Mouse (Mus musculus) G1E-ER4 (cell line): ENCODE measurements around the gene Gm20388. TPM values are rescaled to one million over a fixed set of nuclear protein-coding genes. Genes with fewer than 3 reads are reported as not detected.

Experiments
- GATA1 ChIP-seq: IDR thresholded peaks from one replicate; pipeline ENCODE4 v1.8.0; 2012; ENCODE audit warnings: low read length, inconsistent platforms
- polyA plus RNA-seq: library from polyadenylated mRNA; stranded (reverse); fragments of >175 nt; gene quantifications from 2 replicates; pipeline ENCODE4 v1.2.3, GENCODE M21; 2012

Gm20388 gene
- polyA plus RNA-seq, 1 experiment = not detected

DNA sequence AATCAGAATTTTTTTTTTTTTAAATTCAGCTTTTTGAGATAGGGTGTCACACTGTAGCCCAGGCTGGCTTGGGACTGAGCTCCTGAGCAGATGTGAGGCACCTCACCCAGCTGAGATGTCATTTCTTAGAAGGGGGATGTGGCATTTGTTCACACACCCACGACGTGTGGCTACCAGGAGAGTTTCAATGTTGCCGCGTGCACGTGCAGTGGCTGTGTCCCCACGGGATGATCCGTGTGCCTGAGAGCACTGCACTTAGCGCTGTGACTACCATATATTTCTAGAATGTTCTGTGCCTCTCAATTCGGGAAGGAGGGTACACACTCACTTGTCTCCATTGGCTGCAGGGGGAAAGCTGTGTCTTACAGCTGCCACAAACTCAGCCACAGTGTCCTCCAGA lies 2525.5 kb downstream of the Gm20388 start:
- TF ChIP-seq GATA1 = no peak

DNA sequence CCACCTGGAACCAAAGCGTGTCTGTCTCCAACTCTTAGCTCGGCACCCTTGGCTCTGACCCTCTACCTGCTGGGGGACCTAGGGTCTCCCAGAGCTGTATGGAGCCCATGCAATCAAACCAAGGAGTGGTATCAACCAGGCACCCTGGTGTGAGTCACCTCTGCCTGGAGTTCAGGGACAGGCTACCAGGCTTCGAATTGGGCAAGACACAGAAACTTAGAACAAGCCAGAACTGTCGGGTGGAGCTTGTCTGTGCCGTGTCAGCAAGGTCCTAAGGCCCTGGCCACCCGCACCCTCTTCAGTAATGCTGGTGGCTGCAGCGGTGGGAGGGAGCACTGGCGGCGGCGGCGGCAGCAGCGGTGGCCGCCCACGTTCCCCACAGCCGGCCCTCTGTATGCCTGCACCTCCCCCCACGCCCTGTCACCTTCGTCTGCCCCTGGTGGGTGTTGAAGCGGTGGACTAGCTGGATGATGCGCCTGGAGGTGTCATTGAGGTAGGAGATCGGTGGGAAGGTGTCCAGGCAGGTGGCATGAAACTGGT lies 2526.0 kb downstream of the Gm20388 start:
- TF ChIP-seq GATA1 = no peak

DNA sequence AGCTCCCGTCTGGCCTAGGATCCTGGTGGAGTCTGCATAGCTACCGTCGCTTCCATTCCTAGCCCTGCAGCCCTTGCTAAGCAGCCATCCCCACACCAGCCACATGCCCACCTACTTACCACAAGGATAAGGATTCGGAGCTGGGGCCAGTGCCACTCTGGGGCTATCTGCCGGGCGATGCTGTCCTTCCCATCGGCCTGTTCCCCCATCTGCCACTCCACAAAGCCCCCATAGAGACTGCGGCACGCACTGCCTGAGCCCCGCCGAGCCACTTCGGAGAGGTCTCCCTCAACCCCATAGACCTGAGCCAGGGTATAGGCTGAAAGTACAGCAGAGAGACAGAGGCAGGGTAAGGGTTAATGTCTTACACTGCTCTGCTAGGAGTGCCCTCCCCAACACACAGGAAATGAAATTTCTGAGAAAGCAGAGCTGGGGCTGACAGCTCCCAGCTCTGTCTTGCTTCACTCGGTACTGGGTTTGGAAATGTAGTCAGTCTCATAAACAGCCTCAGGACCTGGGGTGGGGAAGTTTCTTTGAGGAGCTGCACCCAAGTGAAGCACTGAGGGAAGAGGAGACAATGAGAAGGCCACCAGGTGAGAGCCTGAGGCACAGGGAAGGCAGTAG lies 2527.2 kb downstream of the Gm20388 start:
- no peak for TF ChIP-seq GATA1

- TF ChIP-seq GATA1 = no peak
Observed at GRCm38 (mm10) chr8:122439336-122439735, 2528.7 kb downstream of the Gm20388 start.

DNA sequence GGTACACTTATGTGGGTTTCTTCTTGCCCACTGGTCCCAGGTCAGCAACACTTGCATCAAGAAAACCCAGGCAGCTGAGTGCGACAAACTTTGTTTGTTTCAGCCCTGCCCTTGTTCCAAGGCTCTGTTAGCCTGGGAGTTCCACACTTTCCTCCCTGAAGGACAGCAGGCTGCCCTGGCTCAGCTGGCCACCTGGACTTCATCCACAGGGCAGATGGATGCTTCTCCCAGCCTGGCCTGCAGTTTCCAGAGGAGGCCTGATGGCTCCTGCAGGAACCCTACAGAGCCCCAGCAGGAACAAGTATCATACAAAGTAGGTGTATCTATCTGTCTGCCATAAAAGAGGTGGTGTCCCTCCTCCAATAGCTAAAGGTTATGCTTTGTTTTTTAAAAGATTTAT lies 2530.7 kb downstream of the Gm20388 start:
- no peak for TF ChIP-seq GATA1

GRCm38 (mm10) chr8:122442356-122442755 lies 2531.7 kb downstream of the Gm20388 start:
- TF ChIP-seq GATA1 = no peak

DNA sequence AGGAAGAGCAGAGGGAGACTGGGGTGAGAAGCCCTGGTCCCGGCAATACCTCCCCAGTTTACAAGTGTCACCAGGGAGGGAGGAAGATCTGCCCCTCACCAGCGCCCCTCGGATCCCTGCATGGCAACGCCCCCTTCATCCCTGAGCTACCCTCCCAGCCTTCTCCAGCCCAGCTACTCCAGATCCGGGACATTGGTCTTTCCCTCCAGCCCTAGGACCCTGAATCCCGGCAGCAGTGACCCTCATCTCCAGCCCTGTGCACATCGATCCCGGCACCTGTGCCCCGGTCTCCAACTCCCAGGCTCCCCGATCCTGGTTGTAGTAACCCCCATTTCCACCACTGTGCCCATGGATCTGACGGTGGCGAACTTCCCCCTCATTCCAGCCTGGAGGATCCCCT lies 2532.1 kb downstream of the Gm20388 start:
- no peak for TF ChIP-seq GATA1

- no peak for TF ChIP-seq GATA1
Observed at GRCm38 (mm10) chr8:122443262-122444006, 2532.8 kb downstream of the Gm20388 start, which contains the start of gene Mvd. Gene Mvd (minus strand): TSS chr8:122443422.

- no peak for TF ChIP-seq GATA1
Observed at GRCm38 (mm10) chr8:122444058-122444748, 2533.6 kb downstream of the Gm20388 start.

- no peak for TF ChIP-seq GATA1
Observed at GRCm38 (mm10) chr8:122445203-122445602, 2534.6 kb downstream of the Gm20388 start.

DNA sequence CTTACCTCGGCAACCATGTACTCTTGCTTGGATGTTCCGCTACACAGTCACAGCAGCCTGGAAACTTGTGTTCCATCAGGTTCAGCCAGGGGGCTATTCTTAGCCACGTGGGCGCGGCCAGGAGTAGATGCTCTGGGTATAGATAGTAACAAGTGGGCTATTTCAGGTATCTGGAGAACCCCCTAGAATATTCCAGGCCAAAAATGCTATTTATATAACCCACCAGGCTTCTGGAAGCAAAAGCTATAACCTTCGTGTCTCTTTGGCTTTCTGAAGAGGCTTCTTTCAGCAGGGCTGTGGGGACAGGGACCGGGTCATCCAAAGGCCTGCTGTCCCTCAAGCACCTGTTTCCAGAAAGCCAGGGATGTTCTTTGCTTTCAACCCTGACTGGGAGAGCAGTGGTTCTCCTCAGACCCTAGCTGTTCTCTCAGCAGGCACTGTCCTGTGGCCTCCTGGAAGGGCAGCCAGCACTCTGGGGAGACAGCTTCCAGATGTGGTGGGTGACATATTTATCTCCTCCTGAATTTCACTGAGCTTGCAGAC lies 2540.6 kb downstream of the Gm20388 start:
- no peak for TF ChIP-seq GATA1

DNA sequence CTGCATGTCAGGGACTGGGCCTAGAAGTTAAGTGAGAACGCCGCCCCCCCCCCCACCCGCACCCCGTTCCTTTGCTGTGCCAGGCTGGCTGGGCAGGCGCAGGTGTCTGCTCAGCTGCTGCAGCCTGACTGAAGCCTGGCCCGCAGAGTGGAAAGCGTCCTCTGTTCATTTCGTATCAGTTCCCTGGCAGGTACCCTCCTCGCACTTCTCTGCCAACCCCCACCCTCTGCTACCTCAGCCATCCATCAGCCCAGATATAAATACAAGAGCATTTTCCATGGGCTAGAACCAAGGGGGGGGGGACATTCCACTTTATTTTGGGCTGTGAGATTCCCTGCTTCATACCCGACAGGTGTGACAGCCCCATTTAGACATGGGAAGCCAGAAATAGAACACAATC lies 2541.5 kb downstream of the Gm20388 start:
- TF ChIP-seq GATA1 = no peak

DNA sequence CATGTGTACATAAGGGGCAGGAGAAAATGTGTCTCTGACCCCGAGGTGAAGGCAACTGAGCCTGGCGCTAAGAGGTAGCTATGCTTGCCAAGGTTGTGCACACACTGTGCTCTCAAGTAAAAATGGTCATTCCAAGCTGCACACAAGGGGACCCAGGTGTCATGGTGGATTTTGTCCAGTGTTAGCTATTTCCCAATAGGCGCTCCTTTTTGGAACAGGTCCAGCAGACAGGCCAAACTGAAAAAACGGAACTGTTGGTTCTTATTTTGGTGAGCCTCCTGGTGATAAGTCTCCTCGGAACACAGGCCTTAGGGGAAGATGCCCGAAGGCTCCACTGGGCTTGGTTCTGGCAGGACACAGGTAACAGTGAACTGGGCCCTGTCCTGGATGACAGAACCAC lies 2543.8 kb downstream of the Gm20388 start:
- no peak for TF ChIP-seq GATA1

GRCm38 (mm10) chr8:122457171-122457570 lies 2546.5 kb downstream of the Gm20388 start:
- no peak for TF ChIP-seq GATA1

GRCm38 (mm10) chr8:122459218-122459900 lies 2548.7 kb downstream of the Gm20388 start:
- no peak for TF ChIP-seq GATA1

DNA sequence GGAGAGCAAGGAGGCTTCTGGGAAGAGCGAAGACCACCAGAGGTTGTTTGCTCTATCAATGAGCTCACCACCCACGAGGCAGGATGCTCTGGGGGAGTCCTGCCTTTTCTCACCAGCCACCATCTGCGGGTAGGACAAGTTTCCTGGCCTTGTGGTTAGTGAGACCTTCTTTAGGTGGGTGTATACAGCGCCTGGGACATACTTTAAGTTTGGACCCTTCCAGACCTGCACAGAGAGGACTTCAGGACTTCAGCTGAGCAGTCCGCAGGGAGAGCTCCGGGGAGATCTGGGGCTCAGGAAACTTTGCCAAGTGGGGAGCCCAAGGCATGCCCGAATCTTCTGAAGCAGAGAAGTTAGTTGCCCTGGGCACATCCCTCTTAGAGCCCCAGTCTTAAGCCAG lies 2549.3 kb downstream of the Gm20388 start:
- no peak for TF ChIP-seq GATA1
